Mouse (Mus musculus) midbrain, embryonic 15.5 days (tissue): ENCODE measurements around the gene Arhgef15. TPM values are rescaled to one million over a fixed set of nuclear protein-coding genes. Genes with fewer than 3 reads are reported as not detected.

Experiments
- ATAC-seq: fragments of 200-750 bp; cut with Nextera tagmentation; replicated peaks from 2 replicates; pipeline ENCODE4 v1.8.0; 2017; ENCODE audit warnings: moderate TSS enrichment
- H3K27ac ChIP-seq: fragments of 300-500 bp; sonication (generic); 2 replicates; pipeline ENCODE4 v1.5.1; 2015; ENCODE audit warnings: mild to moderate bottlenecking, inconsistent platforms
- H3K27me3 ChIP-seq: fragments of 300-500 bp; sonication (generic); replicated peaks from 2 replicates; pipeline ENCODE4 v1.6.1; 2015; ENCODE audit warnings: inconsistent platforms
- H3K36me3 ChIP-seq: fragments of 300-500 bp; sonication (generic); replicated peaks from 2 replicates; pipeline ENCODE4 v1.6.1; 2015; ENCODE audit warnings: inconsistent platforms
- H3K4me1 ChIP-seq: fragments of 300-500 bp; sonication (generic); 2 replicates; pipeline ENCODE4 v1.6.1; 2015; ENCODE audit warnings: inconsistent platforms
- H3K4me2 ChIP-seq: fragments of 300-500 bp; sonication (generic); 2 replicates; pipeline ENCODE4 v1.6.1; 2015; ENCODE audit warnings: inconsistent platforms, mild to moderate bottlenecking, moderate library complexity
- H3K4me3 ChIP-seq: fragments of 300-500 bp; sonication (generic); 2 replicates; pipeline ENCODE4 v1.5.1; 2015; ENCODE audit warnings: mild to moderate bottlenecking, inconsistent platforms
- H3K9ac ChIP-seq: fragments of 300-500 bp; sonication (generic); 2 replicates; pipeline ENCODE4 v1.6.1; 2015; ENCODE audit warnings: mild to moderate bottlenecking, inconsistent platforms
- H3K9me3 ChIP-seq: fragments of 300-500 bp; sonication (generic); 2 replicates; pipeline ENCODE4 v1.6.1; 2016; ENCODE audit warnings: inconsistent platforms
- WGBS: fragments of 180-500 bp; shearing (Covaris S2); methylation state at CpG from one replicate; pipeline ENCODE4 v1.1.7; 2015; ENCODE audit warnings: mixed read lengths; 5-methylcytosine and 5-hydroxymethylcytosine counted together
- microRNA-seq: library from miRNA; unstranded; fragments of <30 nt; microRNA quantifications from one replicate; pipeline ENCODE4, GENCODE M21; 2016
- polyA plus RNA-seq: library from polyadenylated mRNA; unstranded; fragments of >200 nt; fragmentation: Nextera tagmentation; extraction: Ambion mirVana; gene quantifications from 2 replicates; pipeline ENCODE4 v1.2.1, GENCODE M21; 2015

Arhgef15 gene
- polyA plus RNA-seq, 1 experiment from 2014 or later: 28.7 TPM

- WGBS: 67% methylated on average over 6 of the region's 6 CpGs
- H3K27ac ChIP-seq: no peak overlapping the region
- H3K9me3 ChIP-seq: no peaks in the 10 kb centered on the region
- no peak overlapping the region for H3K4me3 ChIP-seq
- no peak for ATAC-seq
- peaks cover 10% of the 10 kb centered on the region for H3K4me1 ChIP-seq
- H3K27me3 ChIP-seq: peaks cover 5% of the 10 kb centered on the region; the same call in 1 of the 2 replicates
- H3K36me3 ChIP-seq: no peaks in the 10 kb centered on the region
- H3K9ac ChIP-seq: no peak overlapping the region
- H3K4me2 ChIP-seq: no peak overlapping the region
Measured at GRCm38 (mm10) chr11:68897838-68898237, 59.4 kb downstream of the Arhgef15 start.

- no peaks in the 10 kb centered on the region for H3K36me3 ChIP-seq
- H3K4me1 ChIP-seq: peaks cover 4% of the 10 kb centered on the region; the same call in 1 of the 2 replicates
- no peak for ATAC-seq
- no peak overlapping the region for H3K27ac ChIP-seq
- no peaks in the 10 kb centered on the region for H3K9me3 ChIP-seq
- H3K9ac ChIP-seq: no peak overlapping the region
- no peak overlapping the region for H3K4me2 ChIP-seq
- 43% methylated on average over 4 of the region's 4 CpGs for WGBS
- peaks cover 5% of the 10 kb centered on the region; the same call in 1 of the 2 replicates for H3K27me3 ChIP-seq
- H3K4me3 ChIP-seq: no peak overlapping the region
Measured at GRCm38 (mm10) chr11:68897120-68897519, 60.2 kb downstream of the Arhgef15 start.

DNA sequence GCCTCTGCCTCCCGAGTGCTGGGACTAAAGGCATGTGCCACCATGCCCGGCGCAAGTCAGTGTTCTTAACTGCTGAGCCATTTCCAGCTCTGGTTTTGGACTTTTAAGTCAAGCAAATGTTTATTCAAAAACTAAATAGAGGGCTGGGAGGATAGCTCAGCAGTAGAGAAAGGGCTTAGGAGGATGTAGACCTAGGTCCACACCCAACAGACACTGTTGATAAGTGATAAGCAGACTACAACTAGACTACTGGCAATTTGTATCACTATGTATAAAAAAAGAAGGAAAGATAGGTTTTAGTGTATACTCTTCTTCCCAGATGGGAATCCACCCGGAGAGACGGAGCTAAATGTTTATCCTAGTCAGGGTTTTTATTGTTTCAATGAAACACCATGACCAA is 61.0 kb downstream of the Arhgef15 start:
- 90% methylated on average over 5 of the region's 5 CpGs for WGBS

DNA sequence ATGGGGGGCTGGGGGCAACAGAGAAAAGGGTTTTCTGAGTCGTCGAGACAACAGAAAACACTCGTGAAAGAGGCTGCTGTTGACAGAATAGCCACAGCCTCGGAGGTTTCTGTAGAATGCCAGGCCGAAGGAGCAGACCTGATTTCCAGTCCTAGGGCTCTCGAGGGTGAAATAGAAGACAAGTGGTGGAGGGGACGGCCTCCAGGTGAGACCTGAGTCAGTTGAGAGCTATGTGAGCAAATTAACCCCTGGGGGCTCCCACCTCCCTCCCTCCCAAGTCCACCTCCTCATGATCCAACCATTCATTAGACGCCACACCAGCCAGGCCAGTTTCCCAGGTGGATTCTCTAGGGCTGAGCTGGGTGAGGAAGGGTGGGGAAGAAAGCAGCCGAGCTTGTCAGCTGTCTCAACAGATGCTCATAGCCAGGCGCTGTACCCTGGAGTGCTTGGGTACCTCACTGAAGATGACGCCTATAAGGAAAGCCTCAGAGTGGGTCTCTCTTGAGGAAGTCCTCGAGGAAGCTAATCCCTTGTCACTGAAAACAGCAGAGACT is 63.3 kb downstream of the Arhgef15 start:
- Histone ChIP-seq H3K9me3 (no peaks in the 10 kb centered on the region), H3K9ac (no peak overlapping the region), H3K27ac (no peak overlapping the region), H3K4me2 (no peak overlapping the region), H3K4me1 (no peaks in the 10 kb centered on the region), H3K4me3 (no peak overlapping the region), H3K27me3 (peaks cover 5% of the 10 kb centered on the region; the same call in 1 of the 2 replicates), H3K36me3 (no peaks in the 10 kb centered on the region)
- no peak for ATAC-seq
- 79% methylated on average over 12 of the region's 12 CpGs for WGBS

More for the DNA sequence above, 61.0 kb downstream of the Arhgef15 start:
- Histone ChIP-seq H3K4me3 (no peak overlapping the region), H3K27me3 (peaks cover 5% of the 10 kb centered on the region; the same call in 1 of the 2 replicates), H3K4me2 (no peak overlapping the region), H3K9ac (no peak overlapping the region), H3K36me3 (no peaks in the 10 kb centered on the region), H3K27ac (no peak overlapping the region), H3K9me3 (no peaks in the 10 kb centered on the region), H3K4me1 (peaks cover 4% of the 10 kb centered on the region; the same call in 1 of the 2 replicates)
- no peak for ATAC-seq

Small RNA genes within 50 kb of the gene (microRNA-seq; reads per million reads assigned to microRNA genes)
- gene Mir3062: 7.7 reads per million, percentile 29 among the genes with 10 or more reads in this experiment

Other genes starting within 250 kb of the Arhgef15 start
- gene Ndel1, start 85.6 kb downstream of the Arhgef15 start, polyA plus RNA-seq: 105 and 108 TPM in 2 replicates
- gene Rnf222, start 68.9 kb downstream of the Arhgef15 start, polyA plus RNA-seq: not detected in 2 replicates
- 529 and 538 TPM in 2 replicates for gene Rpl26, start 55.9 kb downstream of the Arhgef15 start, polyA plus RNA-seq
- 0.60 and 0.84 TPM in 2 replicates for gene Odf4, start 30.4 kb downstream of the Arhgef15 start, polyA plus RNA-seq
- 1.3 and 1.6 TPM in 2 replicates for gene Slc25a35, start 10.7 kb upstream of the Arhgef15 start, polyA plus RNA-seq
- gene Rangrf, start 17.7 kb upstream of the Arhgef15 start, polyA plus RNA-seq: 22.0 and 22.7 TPM in 2 replicates
- 16.9 and 18.7 TPM in 2 replicates for gene Pfas, start 51.0 kb upstream of the Arhgef15 start, polyA plus RNA-seq
- gene Ctc1, start 58.4 kb upstream of the Arhgef15 start, polyA plus RNA-seq: 67.0 and 73.5 TPM in 2 replicates
- 17.7 and 23.9 TPM in 2 replicates for gene Aurkb, start 88.2 kb upstream of the Arhgef15 start, polyA plus RNA-seq
- 20.5 and 21.2 TPM in 2 replicates for gene Borcs6, start 102.2 kb upstream of the Arhgef15 start, polyA plus RNA-seq
- gene Tmem107, start 113.3 kb upstream of the Arhgef15 start, polyA plus RNA-seq: 33.5 and 37.7 TPM in 2 replicates
- gene Vamp2, start 131.0 kb upstream of the Arhgef15 start, polyA plus RNA-seq: 319 and 333 TPM in 2 replicates
- 11.3 and 12.3 TPM in 2 replicates for gene Per1, start 137.7 kb upstream of the Arhgef15 start, polyA plus RNA-seq
- gene Hes7, start 162.9 kb upstream of the Arhgef15 start, polyA plus RNA-seq: 0.86 and 0.89 TPM in 2 replicates
- 0.24 and 0.27 TPM in 2 replicates for gene 9130213A22Rik, start 165.1 kb upstream of the Arhgef15 start, polyA plus RNA-seq
- gene Aloxe3, start 168.4 kb upstream of the Arhgef15 start, polyA plus RNA-seq: 6.3 and 8.0 TPM in 2 replicates
- gene Alox12b, start 199.5 kb upstream of the Arhgef15 start, polyA plus RNA-seq: 0.28 and 0.41 TPM in 2 replicates
- gene Alox8, start 240.4 kb upstream of the Arhgef15 start, polyA plus RNA-seq: 0.25 and 0.87 TPM in 2 replicates